Mouse (Mus musculus) ovary, postnatal 14 days (tissue): ENCODE results near the gene Nacc2.

Experiments used
- DNase-seq: peaks from one replicate; pipeline ENCODE4 v3.0.0; 2022; ENCODE audit warnings: low spot score

The Nacc2 gene

DNA sequence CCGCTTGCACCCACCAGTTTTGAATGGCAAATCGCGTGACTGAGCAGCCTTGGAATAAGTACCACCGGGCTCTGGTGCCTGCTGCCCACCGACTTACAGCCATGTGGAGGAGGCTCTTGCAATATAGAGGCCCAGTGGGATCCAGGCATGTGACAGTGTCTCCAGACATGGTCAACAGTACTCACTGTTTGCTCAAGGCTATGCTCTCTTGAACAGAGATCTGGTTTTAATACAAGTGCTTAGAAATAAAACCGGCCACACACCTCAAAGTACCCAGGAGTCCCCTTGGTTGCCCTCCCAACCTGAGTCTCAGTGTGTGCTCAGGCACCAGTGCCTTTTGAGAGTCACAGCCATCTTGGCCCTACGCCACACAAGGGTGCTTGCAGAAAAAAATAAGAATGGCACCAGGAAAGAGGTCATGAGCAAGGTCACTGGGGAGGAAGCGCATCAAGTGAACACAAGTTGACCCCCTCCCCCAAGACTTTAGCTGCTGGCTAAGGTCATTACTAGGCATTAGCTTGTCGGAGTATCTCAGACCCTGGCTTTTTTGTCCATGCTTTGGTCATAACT lies at the start of gene Nacc2:
TSS of gene Nacc2 (minus strand) at position 142 of the 570 bp plus-strand sequence.
- DNase-seq = no peak

DNA sequence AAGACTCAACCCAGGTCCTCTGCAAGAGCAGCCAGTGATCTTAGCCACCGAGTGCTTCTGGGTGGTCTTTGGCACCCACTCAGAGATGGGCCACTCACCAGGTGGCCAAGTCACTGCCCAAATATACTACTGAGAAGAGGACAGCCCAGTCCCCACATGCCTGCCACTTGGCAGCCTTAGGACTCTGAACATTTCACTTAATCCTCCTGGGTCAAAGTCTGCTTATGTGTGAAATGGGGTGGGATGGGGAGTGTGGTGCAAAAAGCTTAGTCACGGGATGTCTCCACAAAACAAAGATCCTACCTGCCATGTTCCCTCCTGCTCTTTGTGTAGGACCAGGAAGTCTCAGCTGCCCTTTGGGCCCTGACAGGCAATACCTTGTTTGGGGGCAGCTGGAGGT lies 49.1 kb upstream of the Nacc2 start:
- no peak for DNase-seq

DNA sequence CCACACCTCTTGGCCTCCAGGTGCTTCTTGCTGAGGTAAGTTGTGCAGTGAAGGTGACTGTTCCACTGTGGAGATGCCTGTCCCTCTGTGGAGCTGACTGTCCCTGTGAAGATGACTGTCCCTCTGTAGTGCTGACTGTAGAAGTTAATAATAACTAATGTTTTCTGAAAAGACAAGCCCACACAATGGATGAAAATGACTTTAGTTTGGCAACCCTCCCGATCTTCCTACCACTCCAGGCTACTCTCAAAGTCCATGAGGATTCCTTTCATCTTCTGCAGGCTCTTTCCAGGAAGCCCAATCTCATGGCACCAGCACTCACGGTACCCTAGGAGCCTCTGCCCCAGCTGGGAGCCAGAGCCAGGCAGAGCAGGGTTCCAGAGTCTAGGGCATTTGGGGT lies 47.4 kb upstream of the Nacc2 start:
- DNase-seq = no peak

- DNase-seq = no peak
Measured at GRCm38 (mm10) chr2:26168843-26169579, 46.0 kb upstream of the Nacc2 start.

DNA sequence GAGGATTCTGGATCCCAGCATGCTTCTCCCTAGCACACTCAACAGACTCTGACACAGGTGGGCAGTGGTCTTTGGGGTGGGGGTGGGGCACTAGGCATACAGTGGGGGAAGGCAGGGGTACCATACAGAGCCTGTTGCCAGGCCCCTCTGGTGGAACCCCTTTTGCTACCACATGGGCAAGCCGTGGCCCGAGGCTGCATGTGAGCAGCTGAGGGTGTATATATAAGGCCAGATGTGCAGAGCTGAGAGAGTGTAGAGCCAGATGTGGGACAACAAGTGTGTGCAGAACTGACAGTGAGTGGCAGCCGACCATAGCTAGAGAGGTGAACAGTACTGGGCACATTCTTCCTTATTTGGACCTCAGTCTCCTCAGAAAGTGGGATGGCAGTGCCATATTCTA lies 43.9 kb upstream of the Nacc2 start:
- no peak for DNase-seq

- no peak for DNase-seq
Measured at GRCm38 (mm10) chr2:26158064-26158463, 35.0 kb upstream of the Nacc2 start.

DNA sequence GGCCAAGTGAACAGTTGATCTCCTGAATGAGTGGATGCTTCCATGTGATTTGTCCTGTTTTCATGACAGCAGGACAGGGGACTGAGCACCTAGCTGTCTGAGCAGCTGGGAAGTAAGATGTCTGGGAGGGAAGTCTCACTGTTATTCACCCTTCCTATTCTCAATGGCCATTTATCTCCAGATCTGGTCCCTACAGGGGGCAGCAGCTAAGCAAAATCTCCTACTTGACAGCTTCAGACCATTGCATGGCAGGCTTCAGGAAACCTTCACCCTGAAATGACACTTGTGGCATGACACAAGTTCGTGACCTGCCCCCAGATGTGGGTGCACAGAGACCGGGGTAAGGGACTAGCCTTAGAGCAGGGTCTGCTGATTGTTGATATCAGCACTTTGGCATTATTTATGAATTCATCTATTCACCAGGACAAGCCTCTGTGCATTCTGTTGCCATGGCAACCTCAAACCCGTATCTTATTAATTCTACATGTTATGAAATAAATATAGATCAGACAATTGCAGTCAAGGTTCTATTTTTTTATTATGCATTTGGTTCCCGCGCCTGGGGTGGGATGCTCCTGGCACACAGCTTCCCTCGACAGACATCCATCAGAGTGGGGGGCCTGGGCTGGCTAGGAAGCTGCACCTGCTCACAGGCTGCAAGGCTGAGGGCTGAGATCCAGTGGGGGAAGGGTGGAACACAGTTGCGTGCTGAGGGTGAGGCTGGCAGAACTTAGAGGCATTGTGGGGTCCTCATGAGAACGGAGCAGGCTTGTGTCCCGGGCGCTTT lies 33.4 kb upstream of the Nacc2 start:
- no peak for DNase-seq

GRCm38 (mm10) chr2:26155737-26156136 lies 32.7 kb upstream of the Nacc2 start:
- DNase-seq = no peak

DNA sequence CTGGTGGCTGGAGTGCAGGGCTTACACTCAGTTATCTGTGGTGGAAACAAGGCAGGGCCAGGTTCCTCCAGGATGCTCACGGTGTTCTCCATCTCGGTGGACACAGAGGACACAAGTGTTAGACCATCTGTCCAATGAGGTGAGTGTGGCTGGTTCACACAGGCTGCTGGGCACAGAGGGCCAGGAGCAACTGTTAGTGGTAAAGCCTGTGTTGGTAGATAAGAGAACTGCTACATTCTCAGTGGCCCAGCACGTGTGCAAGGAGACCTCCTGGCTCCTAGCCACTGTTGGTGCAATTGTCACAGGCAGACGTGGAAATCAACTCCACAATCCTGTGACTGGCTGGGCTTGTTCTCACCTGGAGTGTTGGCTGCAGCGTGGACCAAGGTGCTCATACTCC lies 31.6 kb upstream of the Nacc2 start:
- no peak for DNase-seq

- no peak for DNase-seq
Measured at GRCm38 (mm10) chr2:26153909-26154340, 30.9 kb upstream of the Nacc2 start.

DNA sequence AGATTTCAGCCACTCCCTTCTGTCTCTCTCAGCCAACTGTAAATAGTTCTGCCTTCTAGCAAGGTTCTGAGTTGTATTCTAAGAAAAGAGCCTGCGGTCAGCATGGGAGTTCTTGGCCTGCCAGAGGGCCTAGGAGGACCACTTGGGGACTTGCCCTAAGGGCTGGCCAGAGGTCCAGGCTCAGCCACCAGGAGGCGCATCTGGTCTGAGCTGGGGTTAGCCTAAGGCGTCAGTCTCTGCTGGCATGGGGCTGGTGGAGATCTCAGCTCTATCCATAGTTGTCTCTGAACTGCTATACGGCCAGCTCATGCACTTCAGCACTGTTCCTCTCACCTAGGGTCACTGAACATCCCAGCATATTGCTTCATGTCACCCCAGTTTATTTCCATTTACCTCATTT lies 30.3 kb upstream of the Nacc2 start:
- DNase-seq = no peak

- DNase-seq = no peak
Measured at GRCm38 (mm10) chr2:26147706-26148370, 24.8 kb upstream of the Nacc2 start.

- no peak for DNase-seq
Measured at GRCm38 (mm10) chr2:26146337-26147042, 23.5 kb upstream of the Nacc2 start.

DNA sequence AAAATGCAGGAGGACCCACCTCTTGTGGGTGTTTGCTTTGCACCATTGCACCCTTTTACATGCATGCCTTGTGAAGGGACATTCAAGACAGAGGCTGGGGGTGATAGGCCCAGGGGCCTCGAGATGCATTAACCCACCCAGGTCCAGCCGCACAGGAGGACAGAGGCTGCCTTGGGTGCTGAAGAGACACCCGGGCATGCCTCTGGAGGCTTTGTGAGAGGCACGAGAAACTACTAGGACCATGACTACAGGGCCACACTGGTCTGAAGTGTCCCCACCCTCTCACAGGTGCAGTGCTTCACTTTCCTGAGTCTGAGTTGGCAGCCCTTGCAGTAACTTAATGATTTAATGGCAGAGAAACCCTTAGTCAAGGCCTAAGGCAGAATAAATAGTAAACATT lies 22.1 kb upstream of the Nacc2 start:
- DNase-seq = no peak

DNA sequence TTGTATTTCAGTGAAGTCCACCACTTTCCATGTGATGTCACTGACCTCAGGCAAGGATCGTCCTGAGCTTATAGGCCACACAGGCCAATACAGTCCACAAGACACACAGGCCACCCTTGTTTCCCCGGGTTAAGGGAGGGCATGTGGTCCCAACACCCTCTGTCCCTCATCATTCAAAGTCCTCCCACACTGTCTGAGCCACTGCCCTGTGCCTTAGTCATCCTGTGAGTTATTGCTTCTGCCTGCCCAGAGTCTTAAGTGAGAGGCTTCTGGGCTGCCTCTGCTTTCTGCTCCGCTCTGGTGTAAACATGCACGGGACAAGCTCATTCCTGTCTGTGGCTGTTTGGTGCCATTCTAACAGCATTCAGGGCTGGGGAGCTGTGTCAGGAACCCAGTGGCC lies 21.3 kb upstream of the Nacc2 start:
- DNase-seq = no peak

- no peak for DNase-seq
Measured at GRCm38 (mm10) chr2:26143556-26143955, 20.5 kb upstream of the Nacc2 start.

DNA sequence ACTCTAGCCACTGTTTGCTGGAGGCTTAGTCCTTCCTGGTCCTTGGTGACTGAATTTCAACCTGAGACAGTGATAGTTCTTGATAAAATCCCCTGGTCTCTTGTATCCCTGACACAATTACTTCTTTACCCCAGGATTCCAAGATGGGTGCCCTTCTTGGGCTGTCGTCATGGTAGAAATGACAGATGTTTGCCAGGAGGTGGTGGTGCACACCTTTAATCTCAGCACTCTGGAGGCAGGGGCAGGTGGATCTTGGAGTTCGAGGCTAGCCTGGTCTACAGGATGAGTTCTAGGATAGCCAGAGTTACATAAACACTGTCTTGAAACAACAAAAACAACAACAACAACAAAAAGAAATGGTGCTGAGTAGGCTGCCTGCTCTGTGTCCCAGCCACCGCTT lies 20.0 kb upstream of the Nacc2 start:
- no peak for DNase-seq

GRCm38 (mm10) chr2:26141893-26142635 lies 19.0 kb upstream of the Nacc2 start:
- no peak for DNase-seq

GRCm38 (mm10) chr2:26140903-26141302 lies 17.9 kb upstream of the Nacc2 start:
- DNase-seq = no peak

DNA sequence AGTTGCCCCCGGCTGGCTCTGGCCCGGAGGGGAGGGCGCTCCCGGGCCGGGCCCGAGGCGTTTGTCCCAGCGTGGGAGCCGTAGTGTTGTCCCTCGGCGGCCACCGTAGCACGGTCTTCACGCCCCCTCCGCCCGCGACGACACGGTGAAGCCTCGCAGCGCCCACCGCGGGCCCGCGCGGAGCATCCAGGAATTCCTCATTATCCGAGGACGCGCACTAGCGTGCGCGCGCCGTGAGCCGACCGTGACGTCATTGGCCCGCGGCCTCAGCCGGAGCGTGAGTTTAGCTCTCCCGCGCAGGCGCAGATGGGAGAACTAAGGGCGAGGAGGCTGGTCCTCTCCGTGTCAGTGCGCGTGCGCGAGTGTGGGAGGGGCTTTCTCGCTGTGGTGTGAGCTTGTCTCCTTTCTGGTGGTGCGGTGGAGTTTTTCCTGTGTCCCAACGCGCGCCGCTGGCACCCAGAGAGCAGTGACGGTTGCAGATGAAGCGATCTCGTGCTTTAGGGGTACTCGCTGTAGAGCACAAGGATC lies 17.3 kb upstream of the Nacc2 start:
- peak; percentile 99 for DNase-seq
